ENCODE assay signal across 14 mouse cellular contexts in the genomic region with DNA sequence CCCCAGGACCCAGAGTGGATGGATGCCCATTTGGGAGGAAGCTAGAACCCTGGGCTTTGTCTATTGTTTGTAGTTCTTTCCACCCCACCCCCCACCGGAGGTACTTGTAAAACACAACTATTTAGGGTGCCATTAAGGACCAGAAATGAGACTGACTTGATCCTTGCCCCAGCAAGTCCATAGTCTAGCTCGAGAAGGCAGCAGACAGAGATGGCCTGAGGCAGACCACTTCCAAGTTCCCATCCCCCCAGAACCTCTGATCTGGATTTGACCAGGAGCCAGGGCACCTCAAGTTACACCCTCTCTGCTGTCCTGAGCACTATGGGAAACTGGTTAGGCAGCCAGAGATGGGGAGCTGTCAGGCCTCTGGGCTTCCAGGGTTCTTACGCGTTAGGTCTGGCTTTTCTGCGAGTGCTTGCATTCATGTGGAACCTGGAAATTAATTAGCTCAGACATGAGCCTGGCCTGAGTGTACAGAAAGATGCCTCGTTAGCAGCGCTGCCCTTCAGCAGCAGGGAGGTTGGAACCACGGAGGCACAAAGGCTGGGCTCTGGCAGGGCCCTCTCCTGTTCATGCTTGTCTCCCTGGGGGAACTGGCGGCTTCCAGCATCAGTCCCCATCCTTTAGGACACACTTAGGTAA. TPM values are rescaled to one million over a fixed set of nuclear protein-coding genes. Genes with fewer than 3 reads are reported as not detected.
A peak's percentile ranks its signal among the peaks of the same experiment; 100 is the strongest.
DNase-seq lines count a peak whose midpoint lies in the region; ATAC-seq and TF ChIP-seq lines count a peak whose summit lies in the region.
"Had no signal": no experiment of that assay in that cellular context is flagged by ENCODE, and none has a peak within 500 bp of the region (broad histone marks: within the 10 kb centered on the region; RNA-seq: fewer than 3 reads in every experiment).

No protein-coding gene starts in this region.

- DNase-seq in kidney, adult 11 months = no peak
- peak; percentile 21 for DNase-seq in embryonic facial prominence, embryonic 11.5 days (ENCODE audit: low spot score)
- DNase-seq in limb, embryonic 10.5 days (ENCODE audit: low spot score) = no peak
- DNase-seq in thymus, adult 2 months = no peak
- no peak for DNase-seq in embryo, embryonic 11 days
- DNase-seq: cerebellum, adult 18-20 months; heart, adult 2 months had no signal

- 34% methylated on average over 9 of the region's 9 CpGs for WGBS in kidney, embryonic 15.5 days
- 47% methylated on average over 9 of the region's 9 CpGs for WGBS in embryonic facial prominence, embryonic 11.5 days
- WGBS in forebrain, embryonic 12.5 days = 40% methylated on average over 9 of the region's 9 CpGs
- WGBS in limb, embryonic 10.5 days = 66% methylated on average over 9 of the region's 9 CpGs
- WGBS in thymus, adult 2 months = 78% methylated on average over 9 of the region's 9 CpGs

- TF ChIP-seq POLR2A in thymus, adult 2 months (IDR thresholded peaks at IDR 0.05; ENCODE audit: control insufficient read depth, extremely low read depth, insufficient read depth, low read length, poor library complexity) = no peak

- no peak overlapping the region for H3K4me3 ChIP-seq in kidney, embryonic 15.5 days (replicated peaks)
- H3K4me3 ChIP-seq in embryonic facial prominence, embryonic 11.5 days (ENCODE audit: low read depth, low read length) = no peak overlapping the region
- H3K4me3 ChIP-seq in forebrain, embryonic 12.5 days (replicated peaks) = no peak overlapping the region
- H3K4me3 ChIP-seq in limb, embryonic 10.5 days = no peak overlapping the region
- H3K4me3 ChIP-seq in thymus, adult 2 months (ENCODE audit: control insufficient read depth, insufficient read depth, low read length) = no peak overlapping the region
- H3K4me3 ChIP-seq: erythroblast, embryonic 14.5 days; heart, adult 2 months; myocyte had no signal

- H3K27me3 ChIP-seq in kidney, embryonic 15.5 days = no peaks in the 10 kb centered on the region
- no peaks in the 10 kb centered on the region for H3K27me3 ChIP-seq in embryonic facial prominence, embryonic 11.5 days (ENCODE audit: control insufficient read depth, insufficient read depth, low read length)
- H3K27me3 ChIP-seq in forebrain, embryonic 12.5 days = no peaks in the 10 kb centered on the region
- no peaks in the 10 kb centered on the region for H3K27me3 ChIP-seq in limb, embryonic 10.5 days (ENCODE audit: low read depth, poor library complexity, severe bottlenecking)
- H3K27me3 ChIP-seq in thymus, adult 2 months (ENCODE audit: control insufficient read depth, insufficient read depth, low read length) = no peaks in the 10 kb centered on the region
- H3K27me3 ChIP-seq: CH12.LX had no signal

- H3K4me1 ChIP-seq in kidney, embryonic 15.5 days = peaks cover 16% of the 10 kb centered on the region
- H3K4me1 ChIP-seq in embryonic facial prominence, embryonic 11.5 days (ENCODE audit: control insufficient read depth, insufficient read depth, low read length) = no peaks in the 10 kb centered on the region
- peaks cover 11% of the 10 kb centered on the region for H3K4me1 ChIP-seq in forebrain, embryonic 12.5 days
- peaks cover 18% of the 10 kb centered on the region for H3K4me1 ChIP-seq in limb, embryonic 10.5 days
- peaks cover 2% of the 10 kb centered on the region for H3K4me1 ChIP-seq in thymus, adult 2 months (replicated peaks; ENCODE audit: control insufficient read depth, insufficient read depth, low read length)

- H3K9ac ChIP-seq in kidney, embryonic 15.5 days = no peak overlapping the region
- H3K9ac ChIP-seq in embryonic facial prominence, embryonic 11.5 days (replicated peaks; ENCODE audit: low read length) = no peak overlapping the region; the same call in 1 of the 2 replicates
- no peak overlapping the region for H3K9ac ChIP-seq in forebrain, embryonic 12.5 days

- ATAC-seq in kidney, embryonic 15.5 days (replicated peaks; ENCODE audit: low FRiP score) = peak; percentile 83
- no peak; the same call in 1 of the 2 replicates for ATAC-seq in embryonic facial prominence, embryonic 11.5 days (replicated peaks; ENCODE audit: insufficient number of reproducible peaks, low FRiP score, low TSS enrichment, low read depth)
- peak; percentile 46; the same call in 1 of the 2 replicates for ATAC-seq in forebrain, embryonic 12.5 days (ENCODE audit: low FRiP score)

- peak overlapping the region; percentile 66 for H3K27ac ChIP-seq in kidney, embryonic 15.5 days
- no peak overlapping the region for H3K27ac ChIP-seq in embryonic facial prominence, embryonic 11.5 days (replicated peaks; ENCODE audit: low read depth, low read length)
- peak overlapping the region; percentile 77 for H3K27ac ChIP-seq in forebrain, embryonic 12.5 days
- peak overlapping the region; percentile 64 for H3K27ac ChIP-seq in limb, embryonic 10.5 days
- no peak overlapping the region for H3K27ac ChIP-seq in thymus, adult 2 months (ENCODE audit: control insufficient read depth, insufficient read depth, low read length)
- H3K27ac ChIP-seq: heart, adult 2 months; macrophage had no signal

- H3K4me2 ChIP-seq in kidney, embryonic 15.5 days = no peak overlapping the region
- no peak overlapping the region for H3K4me2 ChIP-seq in embryonic facial prominence, embryonic 11.5 days (ENCODE audit: low read depth, low read length)
- no peak overlapping the region for H3K4me2 ChIP-seq in forebrain, embryonic 12.5 days
- H3K4me2 ChIP-seq: liver, embryonic 11.5 days had no signal

- no peaks in the 10 kb centered on the region for H3K36me3 ChIP-seq in kidney, embryonic 15.5 days
- H3K36me3 ChIP-seq in embryonic facial prominence, embryonic 11.5 days (replicated peaks; ENCODE audit: control insufficient read depth, insufficient read depth, low read depth, low read length) = no peaks in the 10 kb centered on the region
- H3K36me3 ChIP-seq in forebrain, embryonic 12.5 days (replicated peaks) = no peaks in the 10 kb centered on the region
- H3K36me3 ChIP-seq in limb, embryonic 10.5 days = no peaks in the 10 kb centered on the region
- no peaks in the 10 kb centered on the region for H3K36me3 ChIP-seq in thymus, adult 2 months (ENCODE audit: control insufficient read depth, insufficient read depth, low read length)

- no peak for TF ChIP-seq CTCF in thymus, adult 2 months (IDR thresholded peaks at IDR 0.05; ENCODE audit: borderline replicate concordance, control insufficient read depth, extremely low read depth, insufficient read depth, low read length, poor library complexity)

- H3K9me3 ChIP-seq in kidney, embryonic 15.5 days (replicated peaks) = no peaks in the 10 kb centered on the region
- H3K9me3 ChIP-seq in embryonic facial prominence, embryonic 11.5 days (replicated peaks; ENCODE audit: control insufficient read depth, low read length) = no peaks in the 10 kb centered on the region
- H3K9me3 ChIP-seq in forebrain, embryonic 12.5 days = no peaks in the 10 kb centered on the region
- no peaks in the 10 kb centered on the region for H3K9me3 ChIP-seq in limb, embryonic 10.5 days (replicated peaks)

RNA-seq across cellular contexts. Expression of a gene that starts 44.5 kb away (rescaled TPM):
- polyA plus RNA-seq in kidney, embryonic 15.5 days (2015; fragmentation: Nextera tagmentation; extraction: Ambion mirVana) = 3.4 and 4.6 TPM in 2 replicates
- polyA plus RNA-seq in embryonic facial prominence, embryonic 11.5 days (2014; fragmentation: Nextera tagmentation; extraction: Ambion mirVana) = 4.9 and 5.3 TPM in 2 replicates
- 10.9 and 11.1 TPM in 2 replicates for polyA plus RNA-seq in forebrain, embryonic 12.5 days (2016; fragmentation: Nextera tagmentation; extraction: Ambion mirVana)
- polyA plus RNA-seq in limb, embryonic 10.5 days (2016; fragmentation: Nextera tagmentation; extraction: Ambion mirVana) = 2.3 and 2.5 TPM in 2 replicates
- polyA plus RNA-seq in thymus, adult 2 months (2012; rRNA removed) = 19.9 and 21.6 TPM in 2 replicates
- polyA plus RNA-seq: erythroblast, embryonic 14.5 days; macrophage had no signal

Comparison
In these comparisons a context has a peak if more than half of its experiments do, and no peak if none do; other contexts are left out.
1. H3K27ac ChIP-seq: peak in kidney, embryonic 15.5 days (single experiment), forebrain, embryonic 12.5 days (single experiment) and limb, embryonic 10.5 days (single experiment); none in embryonic facial prominence, embryonic 11.5 days (single experiment) and thymus, adult 2 months (single experiment).